Comparison of ENCODE assay signal across 20 mouse cellular contexts in the genomic region with DNA sequence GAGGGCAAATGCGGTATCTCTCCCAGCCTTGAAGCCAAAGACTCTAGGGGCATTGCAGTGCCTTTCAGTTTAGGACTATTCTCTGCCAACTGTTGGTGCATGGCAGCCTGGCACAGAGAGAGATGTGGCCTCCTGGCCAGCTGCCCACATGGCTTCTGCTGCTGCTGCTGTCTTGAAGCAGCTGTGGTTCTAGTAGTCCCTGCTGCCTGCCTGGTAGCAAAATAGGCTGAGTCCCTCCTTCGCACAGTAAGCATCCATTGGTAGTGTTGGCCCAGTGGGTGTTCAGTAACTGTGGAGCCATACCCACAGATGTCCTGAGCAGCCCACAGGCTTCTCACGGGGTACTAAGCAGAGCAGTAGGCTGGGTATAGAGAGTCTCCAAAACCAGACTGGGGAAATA. TPM values are rescaled to one million over a fixed set of nuclear protein-coding genes. Genes with fewer than 3 reads are reported as not detected.
DNase-seq lines count a peak whose midpoint lies in the region; ATAC-seq and TF ChIP-seq lines count a peak whose summit lies in the region.
"Had no signal": no experiment of that assay in that cellular context is flagged by ENCODE, and none has a peak within 500 bp of the region (broad histone marks: within the 10 kb centered on the region; RNA-seq: fewer than 3 reads in every experiment).

No protein-coding gene starts in this region.

- no peak overlapping the region for H3K27ac ChIP-seq in forebrain, embryonic 15.5 days (replicated peaks)
- no peak overlapping the region for H3K27ac ChIP-seq in forebrain, embryonic 12.5 days
- peak overlapping the region; percentile 76 for H3K27ac ChIP-seq in layer of hippocampus, adult 2 months
- 0 out of 2 replicates have a peak overlapping the region, but pooled peaks have one; percentile 2 for H3K27ac ChIP-seq in cortical plate, adult 2 months (ENCODE audit: insufficient read depth, low read length)
- no peak overlapping the region for H3K27ac ChIP-seq in liver, embryonic 11.5 days (ENCODE audit: low read depth, low read length)
- H3K27ac ChIP-seq: neural tube, embryonic 13.5 days; stomach, embryonic 15.5 days had no signal

- WGBS in forebrain, embryonic 15.5 days: 85% methylated on average over 3 of the region's 3 CpGs
- 88% methylated on average over 3 of the region's 3 CpGs for WGBS in forebrain, embryonic 12.5 days
- WGBS in liver, embryonic 11.5 days: 81% methylated on average over 3 of the region's 3 CpGs

- H3K4me2 ChIP-seq in forebrain, embryonic 15.5 days (replicated peaks): no peak overlapping the region
- no peak overlapping the region for H3K4me2 ChIP-seq in forebrain, embryonic 12.5 days
- H3K4me2 ChIP-seq in liver, embryonic 11.5 days: no peak overlapping the region
- H3K4me2 ChIP-seq: neural tube, embryonic 13.5 days; stomach, embryonic 15.5 days had no signal

- H3K9me3 ChIP-seq in forebrain, embryonic 15.5 days: no peaks in the 10 kb centered on the region
- no peaks in the 10 kb centered on the region for H3K9me3 ChIP-seq in forebrain, embryonic 12.5 days
- H3K9me3 ChIP-seq in liver, embryonic 11.5 days (ENCODE audit: control insufficient read depth, low read length): no peaks in the 10 kb centered on the region
- H3K9me3 ChIP-seq: neural tube, embryonic 13.5 days; stomach, embryonic 15.5 days had no signal

- peaks cover 19% of the 10 kb centered on the region for H3K4me1 ChIP-seq in forebrain, embryonic 15.5 days
- no peaks in the 10 kb centered on the region for H3K4me1 ChIP-seq in forebrain, embryonic 12.5 days
- peaks cover 9% of the 10 kb centered on the region for H3K4me1 ChIP-seq in cortical plate, adult 2 months (ENCODE audit: control insufficient read depth, insufficient read depth, low read length)
- H3K4me1 ChIP-seq in liver, embryonic 11.5 days (replicated peaks; ENCODE audit: control insufficient read depth, insufficient read depth, low read length): no peaks in the 10 kb centered on the region
- H3K4me1 ChIP-seq: stomach, embryonic 15.5 days had no signal

- intact Hi-C loops in left cerebral cortex, postnatal 4 days (cut with DNase I): no loop called here

- ATAC-seq in forebrain, embryonic 15.5 days (replicated peaks): 0 out of 2 replicates have a peak, but pooled peaks have one; percentile 17
- ATAC-seq in forebrain, embryonic 12.5 days (ENCODE audit: low FRiP score): no peak
- ATAC-seq in liver, embryonic 11.5 days (replicated peaks; ENCODE audit: low FRiP score): no peak
- ATAC-seq: intestine, postnatal 0 days; lung, postnatal 0 days had no signal

- no peak overlapping the region for H3K9ac ChIP-seq in forebrain, embryonic 15.5 days (replicated peaks)
- H3K9ac ChIP-seq in forebrain, embryonic 12.5 days: no peak overlapping the region
- H3K9ac ChIP-seq in liver, embryonic 11.5 days (ENCODE audit: low read depth, low read length): no peak overlapping the region
- H3K9ac ChIP-seq: neural tube, embryonic 13.5 days; stomach, embryonic 15.5 days had no signal

- TF ChIP-seq POLR2A in cortical plate, adult 2 months (IDR thresholded peaks at IDR 0.05; ENCODE audit: extremely low read depth, insufficient read depth, low read length): no peak

- H3K4me3 ChIP-seq in forebrain, embryonic 15.5 days: no peak overlapping the region
- no peak overlapping the region for H3K4me3 ChIP-seq in forebrain, embryonic 12.5 days (replicated peaks)
- H3K4me3 ChIP-seq in layer of hippocampus, adult 2 months: no peak overlapping the region
- no peak overlapping the region for H3K4me3 ChIP-seq in cortical plate, adult 2 months (ENCODE audit: insufficient read depth, low read length)
- H3K4me3 ChIP-seq in liver, embryonic 11.5 days (ENCODE audit: low read depth, low read length): no peak overlapping the region
- H3K4me3 ChIP-seq: neural tube, embryonic 13.5 days; stomach, embryonic 15.5 days had no signal

- H3K27me3 ChIP-seq in forebrain, embryonic 15.5 days: no peaks in the 10 kb centered on the region
- H3K27me3 ChIP-seq in forebrain, embryonic 12.5 days: no peaks in the 10 kb centered on the region
- H3K27me3 ChIP-seq in liver, embryonic 11.5 days (replicated peaks; ENCODE audit: control insufficient read depth, insufficient read depth, low read length): no peaks in the 10 kb centered on the region
- H3K27me3 ChIP-seq: neural tube, embryonic 13.5 days; stomach, embryonic 15.5 days had no signal

- no peaks in the 10 kb centered on the region for H3K36me3 ChIP-seq in forebrain, embryonic 15.5 days
- H3K36me3 ChIP-seq in forebrain, embryonic 12.5 days (replicated peaks): no peaks in the 10 kb centered on the region
- no peaks in the 10 kb centered on the region for H3K36me3 ChIP-seq in liver, embryonic 11.5 days (ENCODE audit: control insufficient read depth, insufficient read depth, low read length)
- H3K36me3 ChIP-seq: stomach, embryonic 15.5 days had no signal

- no peak for TF ChIP-seq CTCF in layer of hippocampus, adult 2 months (conservative IDR thresholded peaks at IDR 0.05)
- TF ChIP-seq CTCF in cortical plate, adult 2 months (IDR thresholded peaks at IDR 0.05; ENCODE audit: extremely low read depth, insufficient read depth, low read length): no peak

- DNase-seq in layer of hippocampus, adult 2 months (ENCODE audit: low spot score in 2 of 2): peak in 1 of 2 experiments; percentile 50
- DNase-seq in layer of hippocampus, postnatal 25 days (ENCODE audit: extremely low spot score in 1 of 2, low spot score in 1 of 2): no peak
- DNase-seq in left cerebral cortex, postnatal 4 days: peak; percentile 89
- DNase-seq in liver, embryonic 11.5 days (ENCODE audit: low spot score): no peak
- DNase-seq in adrenal gland, adult (ENCODE audit: inconsistent age in 2 of 2, low spot score in 1 of 2): no peak
- DNase-seq: adrenal gland, postnatal 36 days; B cell, adult 2 months; cerebellum, adult 11-12 months; heart, postnatal 10 days; thymus, postnatal 4 days had no signal

RNA-seq across cellular contexts. Expression of gene B3gat1, which starts 9.3 kb away (rescaled TPM):
- 33.7 and 37.2 TPM in 2 replicates for polyA plus RNA-seq in forebrain, embryonic 15.5 days (2015; fragmentation: Nextera tagmentation; extraction: Ambion mirVana)
- polyA plus RNA-seq in forebrain, embryonic 12.5 days (2016; fragmentation: Nextera tagmentation; extraction: Ambion mirVana): 11.3 and 13.5 TPM in 2 replicates
- total RNA-seq in layer of hippocampus, adult 2 months (2021): 100 to 1,000 TPM; 254 to 273 TPM
- total RNA-seq in layer of hippocampus, postnatal 25 days (2021): 100 to 1,000 TPM; 251 to 282 TPM
- 202 and 216 TPM in 2 replicates for polyA plus RNA-seq in cortical plate, adult 2 months (2012; rRNA removed)
- total RNA-seq in left cerebral cortex, postnatal 4 days (2021): 100 to 1,000 TPM; 283 to 301 TPM
- 0.04 TPM in 1 of 2 replicates, not detected in the other for polyA plus RNA-seq in liver, embryonic 11.5 days (2014; fragmentation: Nextera tagmentation; extraction: Ambion mirVana)
- total RNA-seq: granulocyte monocyte progenitor cell, adult 5-6 weeks; heart, postnatal 10 days; liver, adult 2 months had no signal
- polyA plus RNA-seq: liver, adult 2 months; lung, postnatal 0 days; small intestine, adult 2 months had no signal

Comparison
In these comparisons a context has a peak if more than half of its experiments do, and no peak if none do; other contexts are left out.
1. H3K27ac ChIP-seq: peak in layer of hippocampus, adult 2 months (single experiment) and cortical plate, adult 2 months (single experiment); none in forebrain, embryonic 15.5 days (single experiment), forebrain, embryonic 12.5 days (single experiment) and liver, embryonic 11.5 days (single experiment).
2. RNA of gene B3gat1, which starts 9.3 kb away (polyA plus RNA-seq): 202 to 216 TPM in cortical plate, adult 2 months, 33.7 to 37.2 TPM in forebrain, embryonic 15.5 days and 11.3 to 13.5 TPM in forebrain, embryonic 12.5 days; 0.04 TPM in liver, embryonic 11.5 days; every median in the first group is over 10 times any median in the second.